Mouse (Mus musculus) stomach, postnatal 0 days (tissue): Measurements from ENCODE around the gene Tspan12.

Experiments
- CTCF ChIP-seq: IDR thresholded peaks from 2 replicates; pipeline ENCODE4 v1.5.1; 2016; ENCODE audit warnings: antibody characterized with exemption, low read depth, mild to moderate bottlenecking, moderate library complexity
- EP300 ChIP-seq: optimal IDR thresholded peaks from 2 replicates; pipeline ENCODE3; 2016; ENCODE audit warnings: antibody characterized with exemption

DNA sequence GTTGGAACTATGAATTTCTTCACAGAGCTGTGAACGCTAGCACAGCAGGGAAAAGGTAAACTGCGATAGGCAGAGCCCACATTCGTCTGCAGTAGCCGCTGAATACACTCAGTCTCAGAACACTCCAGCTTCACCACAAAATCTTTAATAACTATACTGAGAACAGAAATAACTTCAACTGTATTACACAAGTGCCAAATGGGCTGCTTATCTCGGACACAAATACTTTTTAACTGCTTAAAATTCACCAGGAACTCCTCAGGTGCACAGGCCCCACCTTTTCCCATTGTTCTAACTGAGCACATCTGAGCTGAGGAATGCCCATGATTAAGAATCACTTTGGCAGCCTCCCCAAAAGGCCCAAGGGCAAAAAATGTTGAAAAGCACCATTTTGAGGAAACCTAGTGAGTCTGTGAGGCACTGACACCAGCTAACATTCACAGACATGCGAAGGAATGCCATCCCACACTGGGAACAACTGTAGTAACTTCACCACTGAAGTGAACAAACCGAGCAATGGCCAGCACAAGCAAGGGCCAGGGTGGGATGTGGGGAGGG is 47.2 kb downstream of the Tspan12 start:
- TF ChIP-seq CTCF (no peak), EP300 (no peak)
